Mouse (Mus musculus): ENCODE measurements around the gene Tspan33.
"Not testable (repeated sequence)": the region's sequence is repeated elsewhere in the genome, so short reads cannot be mapped to it uniquely, and the experiment has no call there.

The Tspan33 gene

DNA sequence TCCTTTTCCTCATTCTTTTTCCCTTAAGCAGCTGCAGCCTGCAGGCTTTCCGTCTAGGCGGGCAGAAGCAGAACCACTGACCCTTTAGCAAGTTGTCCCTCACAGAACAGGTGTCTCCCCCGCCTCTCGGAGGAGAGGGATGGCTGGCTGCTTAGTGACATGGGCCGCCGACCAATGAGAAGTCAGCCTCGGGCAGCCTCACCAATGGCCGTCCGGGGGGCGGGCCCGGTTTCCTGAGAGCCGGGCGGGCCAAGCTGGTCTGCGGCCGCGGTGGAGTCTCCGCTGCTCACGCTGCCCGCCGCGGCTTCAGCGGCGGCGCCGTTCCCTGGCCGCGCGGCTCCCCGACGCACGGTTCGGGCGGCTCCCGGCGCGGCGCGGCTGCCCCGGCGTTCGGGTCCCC lies at the start of gene Tspan33:
Tspan33 (plus strand) TSS at position 270 of the 400 bp plus-strand sequence.
- peak; percentile 96 for DNase-seq

DNA sequence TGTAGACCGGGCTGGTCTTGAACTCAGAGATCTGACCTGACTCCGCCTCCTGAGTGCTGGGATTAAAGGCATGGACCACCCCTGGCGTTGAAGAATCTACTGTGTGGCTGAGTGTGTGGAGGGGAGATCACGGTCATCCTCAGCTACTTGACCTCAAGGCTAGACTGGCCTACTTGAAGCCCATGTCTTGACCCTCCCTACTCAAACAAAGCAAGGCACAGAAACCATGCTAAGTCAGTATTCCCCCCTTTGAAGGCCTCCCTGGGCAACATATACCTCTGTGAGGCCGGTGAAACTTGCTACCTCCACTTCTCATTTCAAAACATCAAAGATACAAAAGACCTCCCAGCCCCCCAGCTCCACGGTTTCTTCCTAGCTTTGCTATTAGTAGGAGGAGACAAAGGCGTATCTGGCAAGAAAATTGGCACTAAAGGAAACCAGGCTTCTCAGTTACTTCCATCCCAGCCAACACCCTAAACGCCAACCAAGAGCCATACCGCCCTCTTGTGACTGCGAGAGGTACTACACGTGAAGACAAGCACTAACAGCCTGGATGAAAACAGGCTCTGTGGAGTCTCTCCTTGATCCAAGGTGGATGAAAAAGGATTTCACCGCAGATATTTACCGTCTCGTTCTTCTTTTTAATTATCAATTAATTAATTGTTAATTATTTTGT lies 44.4 kb upstream of the Tspan33 start:
- DNase-seq, result peak; percentile 93

DNA sequence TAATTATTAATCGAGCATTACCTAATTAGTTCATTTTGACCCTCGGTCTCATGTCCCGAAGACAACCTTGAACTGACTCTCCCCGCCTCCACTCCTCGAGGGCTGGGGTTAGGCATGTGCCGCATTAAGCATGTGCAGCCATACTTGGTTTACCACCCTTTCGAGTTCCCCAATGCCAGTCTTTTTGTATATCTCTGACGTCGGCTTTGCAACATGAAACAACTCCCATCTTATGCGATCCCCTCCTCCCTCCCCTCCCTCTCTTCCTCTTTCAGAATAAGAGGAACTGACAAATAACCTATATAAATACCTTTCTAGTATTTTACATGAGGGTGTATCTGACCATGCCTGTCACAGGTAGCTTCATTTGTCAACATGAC lies 43.9 kb upstream of the Tspan33 start:
- peak; percentile 14 for DNase-seq

DNA sequence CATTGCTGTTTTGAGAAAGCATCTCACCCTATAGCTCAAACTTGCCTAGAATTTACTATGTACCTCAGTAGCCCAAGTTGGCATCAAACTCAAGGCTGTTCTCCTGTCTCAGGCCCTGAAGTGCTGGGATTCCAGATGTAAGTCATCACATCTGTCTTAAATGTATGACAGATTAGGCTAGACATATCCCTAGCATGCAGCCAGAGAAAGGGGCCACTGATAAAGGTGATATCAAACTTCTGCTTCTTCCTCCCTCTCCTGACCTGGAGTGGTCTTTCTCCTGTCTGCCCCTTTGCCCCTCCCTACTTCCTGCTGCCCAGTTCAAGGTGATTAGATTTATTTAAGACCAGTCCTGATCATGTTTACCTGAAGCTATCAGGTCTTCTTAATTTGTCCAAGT lies 40.8 kb upstream of the Tspan33 start:
- no peak for DNase-seq

DNA sequence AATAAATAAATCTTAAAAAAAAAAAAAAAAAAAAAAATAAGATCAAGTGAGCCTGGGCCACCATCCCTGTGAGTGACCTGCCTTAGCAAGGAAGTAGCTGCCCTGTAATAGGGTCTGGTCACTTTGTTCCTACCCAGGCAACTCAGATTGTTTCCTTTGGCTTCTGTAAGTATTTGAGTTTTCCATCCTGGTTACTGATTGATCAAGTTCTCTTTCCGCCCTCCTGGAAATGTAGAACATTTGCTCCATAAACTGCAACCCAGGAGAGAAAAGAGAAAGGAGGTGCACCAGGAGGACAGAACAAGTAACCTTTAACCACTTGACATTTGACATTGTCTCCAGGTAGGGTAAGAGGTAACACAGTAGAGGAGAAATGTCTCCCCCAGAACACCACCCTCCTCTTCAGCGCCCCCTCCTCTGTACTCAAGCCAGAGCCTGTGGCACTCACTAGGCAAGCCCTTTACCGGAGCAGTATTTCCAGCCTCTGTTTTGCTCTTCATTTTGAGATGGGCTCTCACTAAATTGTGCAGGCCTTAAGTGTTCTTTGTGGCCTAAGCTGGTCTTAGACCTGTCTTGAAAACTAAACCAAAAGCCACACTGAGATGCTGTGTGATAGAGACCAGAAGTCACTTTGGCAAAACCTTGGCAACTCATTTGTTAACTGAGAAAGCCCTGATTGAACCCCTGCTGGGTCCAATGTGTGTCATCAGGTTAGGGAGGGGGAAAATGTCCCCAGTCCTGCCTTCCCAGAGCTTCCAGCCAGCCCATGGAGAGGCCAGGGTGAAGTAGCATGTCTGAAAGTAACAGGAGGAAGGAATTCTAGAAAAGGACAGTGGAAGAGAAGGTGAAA lies 35.2 kb upstream of the Tspan33 start:
- DNase-seq, result peak; percentile 15

- DNase-seq, result peak; percentile 12
Observed at GRCm38 (mm10) chr6:29659964-29660363, 34.1 kb upstream of the Tspan33 start.

DNA sequence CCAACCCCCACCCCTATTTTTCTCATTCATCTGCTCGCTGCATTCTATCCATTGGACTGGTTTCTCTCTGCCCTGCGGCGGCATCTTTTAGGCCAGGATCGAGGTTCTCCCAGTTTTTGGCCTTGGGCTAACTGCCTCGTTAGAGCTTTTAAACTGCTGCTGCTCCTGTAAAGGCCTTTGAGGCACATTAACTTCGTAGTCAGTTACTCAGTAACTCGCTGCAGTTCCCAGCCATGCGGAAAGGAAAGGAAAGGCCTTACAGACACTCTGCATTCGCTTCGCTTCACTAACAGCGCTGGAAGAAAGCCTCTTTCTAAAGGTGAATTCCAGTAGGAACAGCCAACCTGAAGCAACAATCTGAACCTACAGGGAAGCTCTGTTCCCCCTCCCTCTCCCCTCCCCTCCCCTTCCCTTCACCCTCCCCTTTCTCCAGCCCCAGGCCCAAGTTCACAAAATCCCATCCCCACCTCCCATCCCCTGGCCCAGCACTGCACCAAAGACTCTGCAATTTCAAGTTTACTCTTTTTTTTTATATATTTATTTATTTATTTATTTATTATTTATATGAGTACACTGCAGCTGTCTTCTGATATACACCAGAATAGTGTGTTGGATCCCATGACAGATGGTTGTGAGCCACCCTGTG lies 33.2 kb upstream of the Tspan33 start:
- peak; percentile 76 for DNase-seq

DNA sequence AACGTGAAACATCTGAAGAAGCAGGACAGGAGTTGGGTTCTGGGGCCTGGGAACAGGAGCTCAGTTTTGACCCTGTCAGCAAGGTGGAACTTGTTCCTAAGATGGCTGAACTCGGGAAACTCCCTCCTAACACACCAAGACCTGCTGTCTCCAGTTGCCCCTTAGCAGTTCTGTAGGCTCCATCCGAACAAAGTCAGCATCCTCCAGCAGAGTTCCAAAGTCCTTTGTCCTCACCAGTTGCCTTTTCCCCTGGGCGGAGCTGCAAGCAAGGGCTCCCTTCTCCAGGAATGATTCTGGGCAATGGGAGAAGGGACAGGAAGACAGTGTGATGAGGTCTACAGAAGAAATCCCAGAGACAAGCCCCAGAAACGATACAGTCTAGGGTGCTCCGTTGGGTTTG lies 26.8 kb upstream of the Tspan33 start:
- no peak for DNase-seq

- no peak for DNase-seq
Observed at GRCm38 (mm10) chr6:29671741-29672140, 22.3 kb upstream of the Tspan33 start.

DNA sequence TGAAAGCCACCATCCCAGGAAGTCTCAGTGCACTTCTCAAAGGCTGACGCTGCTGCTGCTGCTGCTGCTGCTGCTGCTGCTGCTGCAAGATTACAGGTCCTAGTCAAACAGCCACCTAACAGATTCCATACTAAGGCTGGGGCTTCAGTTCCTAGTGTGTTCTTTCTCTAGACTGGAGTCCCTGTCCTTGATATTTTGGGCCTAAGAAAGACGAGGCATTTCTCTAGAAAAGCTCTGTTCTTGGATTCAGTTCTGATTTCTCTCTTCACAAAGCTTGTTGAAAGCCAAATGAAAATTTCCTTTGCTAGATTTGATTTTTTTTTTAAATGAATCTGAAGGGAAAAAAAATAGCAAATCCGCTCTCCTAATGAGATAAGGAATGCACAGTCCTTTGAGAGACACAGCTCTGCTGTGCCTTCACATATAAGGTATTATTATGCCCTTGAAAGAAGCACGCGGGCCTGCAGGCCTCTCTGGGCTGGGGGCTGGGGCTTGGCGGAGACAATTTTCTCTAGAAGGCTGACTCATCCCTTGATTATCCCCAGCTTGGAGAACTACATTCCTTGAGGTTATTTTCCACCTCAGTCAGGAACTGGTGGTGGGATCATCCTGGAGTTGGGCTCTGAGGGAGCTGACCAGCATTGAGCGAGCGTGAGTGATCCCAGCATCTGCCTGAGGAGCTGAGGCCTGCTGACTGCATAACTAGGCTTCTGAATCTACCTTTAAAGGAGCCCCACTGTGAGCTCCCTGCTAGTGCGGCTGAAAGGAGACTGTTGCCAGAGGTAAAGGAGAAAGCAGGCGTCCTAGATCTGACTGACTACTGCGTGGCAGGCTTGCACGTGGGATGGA lies 21.2 kb upstream of the Tspan33 start:
- DNase-seq, result no peak

DNA sequence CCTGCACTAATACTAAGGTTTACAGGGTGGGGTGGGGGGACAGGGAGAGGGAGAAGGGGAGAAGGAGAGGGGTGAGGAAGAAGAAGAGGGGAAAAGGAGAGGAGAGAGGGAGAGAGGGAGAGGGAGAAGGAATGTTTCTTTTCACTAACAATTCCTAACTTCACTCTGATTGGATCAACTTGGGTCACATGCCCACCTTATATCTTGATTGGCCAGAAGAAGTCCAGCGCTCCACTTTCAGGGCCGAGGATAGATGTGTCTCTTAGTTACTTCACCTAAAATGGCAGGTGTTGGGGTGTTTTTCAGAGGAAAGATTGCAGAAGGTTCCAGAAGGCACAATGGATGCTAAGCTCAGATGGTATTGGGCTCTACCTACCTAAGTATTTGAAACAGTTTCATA lies 20.3 kb upstream of the Tspan33 start:
- no peak for DNase-seq

DNA sequence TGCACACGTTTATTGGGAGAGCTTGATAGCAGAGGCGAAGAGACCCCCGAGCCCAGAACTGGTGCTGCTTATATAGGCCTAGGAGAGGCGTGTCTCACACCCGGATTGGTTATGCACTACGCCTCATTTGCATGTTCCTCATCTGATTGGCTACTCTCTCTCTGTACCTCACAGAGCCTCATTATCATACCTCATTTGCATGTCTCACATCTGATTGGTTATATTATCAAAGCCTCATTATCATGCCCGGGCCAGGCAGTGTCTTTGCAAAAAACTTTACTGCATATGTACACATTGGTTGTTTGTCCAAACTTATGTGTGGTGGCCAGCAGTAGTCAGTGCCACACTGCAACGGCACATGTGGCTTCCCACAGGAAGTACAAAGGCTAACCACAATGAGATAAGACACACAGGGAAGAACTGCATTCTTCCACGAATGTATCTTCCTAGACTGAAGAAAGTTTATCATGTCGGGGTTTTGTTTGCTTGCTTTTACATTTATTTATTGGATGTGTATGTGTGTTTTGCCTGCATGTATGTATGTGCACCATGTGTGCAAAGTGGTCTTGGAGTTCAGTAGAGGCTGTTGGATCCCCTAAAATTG lies 14.0 kb upstream of the Tspan33 start:
- not testable (repeated sequence) for DNase-seq

- no peak for DNase-seq
Observed at GRCm38 (mm10) chr6:29681853-29682252, 12.2 kb upstream of the Tspan33 start.

GRCm38 (mm10) chr6:29684686-29685085 lies 9.3 kb upstream of the Tspan33 start:
- no peak for DNase-seq

GRCm38 (mm10) chr6:29685952-29686351 lies 8.1 kb upstream of the Tspan33 start:
- DNase-seq, result no peak

DNA sequence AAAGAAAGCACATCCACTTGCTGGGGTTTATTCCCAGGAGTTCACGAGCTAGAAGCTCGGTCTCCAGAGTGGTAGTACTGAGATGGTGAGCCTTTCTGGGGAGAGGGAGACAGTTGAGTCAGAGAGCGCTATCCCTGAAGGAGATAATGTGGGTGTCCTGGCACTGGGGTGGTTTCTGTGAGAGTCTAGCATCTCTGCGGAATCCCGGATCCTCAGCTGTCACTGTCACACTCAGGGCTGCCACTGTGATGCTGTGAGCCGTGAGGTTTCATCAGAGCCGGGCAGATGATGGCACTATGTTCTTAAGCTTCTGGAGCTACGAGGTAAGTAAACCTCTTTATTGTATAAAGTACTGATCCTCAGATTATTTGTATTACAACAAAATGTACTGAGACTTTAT lies 4.6 kb upstream of the Tspan33 start:
- no peak for DNase-seq

DNA sequence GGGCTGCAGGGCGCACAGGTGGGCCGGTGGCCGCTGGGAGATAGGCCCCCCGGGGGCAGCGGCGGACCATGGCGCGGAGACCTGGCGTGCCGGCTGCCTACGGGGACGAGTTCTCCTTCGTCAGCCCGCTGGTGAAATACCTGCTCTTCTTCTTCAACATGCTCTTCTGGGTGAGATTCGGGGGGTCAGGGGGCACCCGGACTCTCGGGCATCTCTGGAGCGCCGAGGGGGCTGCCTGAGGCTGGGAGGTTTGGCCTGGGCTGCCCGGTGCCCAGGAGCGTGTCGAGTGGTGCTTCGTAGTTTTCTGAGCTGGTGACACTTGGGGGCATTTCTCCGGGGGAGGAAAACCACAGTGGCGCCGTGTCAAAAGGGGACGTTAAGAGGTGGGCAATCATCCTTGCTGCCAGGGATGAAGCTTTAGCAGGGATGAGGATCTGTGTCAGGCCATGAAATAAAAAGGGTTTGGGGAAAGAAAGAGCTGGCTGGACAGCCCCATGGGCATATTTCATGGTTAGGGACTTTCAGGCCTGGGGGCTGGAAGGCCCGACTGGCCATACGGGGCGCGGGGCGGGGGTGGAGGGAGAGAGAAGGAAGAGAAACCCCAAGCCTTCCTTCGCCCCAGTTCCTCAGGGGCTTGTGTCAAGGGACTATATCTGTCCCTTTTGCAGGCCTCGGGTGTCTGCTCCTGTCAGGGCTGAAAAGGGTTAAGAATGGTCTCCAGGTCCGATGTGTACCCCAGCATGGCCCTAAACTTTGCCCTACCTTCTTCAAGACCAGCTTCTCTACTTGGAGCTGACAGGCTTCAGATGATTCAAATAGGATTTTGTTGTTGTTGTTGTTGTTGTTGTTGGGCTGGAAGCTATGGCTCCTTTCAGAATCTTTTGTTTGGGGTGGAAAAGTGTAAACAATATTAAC lies 610 bp downstream of the Tspan33 start:
- DNase-seq, result no peak

DNA sequence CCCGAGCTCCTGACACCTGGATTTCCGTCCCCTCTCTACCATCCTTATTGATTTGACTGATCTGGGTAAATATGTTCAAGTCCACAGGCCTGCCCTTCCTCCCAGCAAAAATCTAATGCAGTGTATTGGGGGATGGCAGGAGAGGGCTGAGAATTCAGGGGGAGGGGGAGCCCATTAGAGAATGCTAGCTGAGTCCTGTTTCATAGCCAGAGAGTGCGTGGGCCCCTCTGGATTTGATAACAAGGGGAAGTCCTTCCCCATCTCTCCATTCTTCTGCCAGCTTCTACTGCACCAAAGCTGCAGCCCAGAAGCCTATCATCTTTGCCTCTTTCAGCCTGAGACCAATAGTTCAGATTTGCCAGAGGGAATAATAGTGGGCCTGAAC lies 1.3 kb downstream of the Tspan33 start:
- DNase-seq, result no peak

DNA sequence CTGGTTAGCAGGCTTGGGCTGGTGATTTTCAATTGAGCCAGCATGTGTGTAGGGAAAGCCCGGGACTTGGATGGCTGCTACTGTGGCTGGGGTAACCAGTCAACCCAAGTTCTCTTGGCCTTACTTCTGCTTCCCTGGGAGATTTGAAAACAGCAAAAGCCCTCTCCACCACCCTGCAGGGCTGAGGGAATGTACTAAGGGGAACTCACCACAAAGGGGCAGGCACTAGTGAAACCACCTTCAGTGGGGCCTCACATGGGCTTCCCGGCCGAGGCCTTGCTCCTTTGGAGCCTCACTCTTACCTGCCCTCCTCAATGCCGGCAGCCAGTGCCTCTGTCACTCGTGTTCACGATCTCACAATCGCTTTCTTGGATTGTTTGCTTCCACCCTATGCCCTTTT lies 2.0 kb downstream of the Tspan33 start:
- no peak for DNase-seq

GRCm38 (mm10) chr6:29697139-29697538 lies 3.1 kb downstream of the Tspan33 start:
- DNase-seq, result no peak

DNA sequence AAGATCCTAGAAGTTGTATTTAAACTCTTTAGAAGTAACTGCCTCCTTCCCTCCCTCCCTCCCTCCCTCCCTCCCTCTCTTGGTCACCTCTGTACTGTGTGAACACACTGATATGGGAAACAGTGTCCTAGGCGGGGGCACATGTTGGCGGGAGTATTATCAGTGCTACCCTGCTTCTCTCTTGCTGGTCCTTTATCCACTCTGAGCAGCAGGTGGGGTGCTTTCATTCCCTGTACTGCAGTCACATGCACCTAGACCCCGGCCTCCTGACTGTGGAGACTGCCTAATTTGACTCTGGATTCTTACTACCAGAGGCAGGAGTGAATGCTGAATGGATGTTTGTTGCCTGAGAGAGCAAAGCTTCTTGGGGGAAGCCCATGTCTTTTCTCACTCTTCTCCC lies 3.5 kb downstream of the Tspan33 start:
- no peak for DNase-seq

Data from kidney, postnatal 10 days (tissue).